Mouse (Mus musculus): ENCODE measurements around the gene Ttll9. TPM values are rescaled to one million over a fixed set of nuclear protein-coding genes. Genes with fewer than 3 reads are reported as not detected.

Ttll9 gene
- polyA plus RNA-seq, 1 experiment from 2014 or later = 9.2 TPM

DNA sequence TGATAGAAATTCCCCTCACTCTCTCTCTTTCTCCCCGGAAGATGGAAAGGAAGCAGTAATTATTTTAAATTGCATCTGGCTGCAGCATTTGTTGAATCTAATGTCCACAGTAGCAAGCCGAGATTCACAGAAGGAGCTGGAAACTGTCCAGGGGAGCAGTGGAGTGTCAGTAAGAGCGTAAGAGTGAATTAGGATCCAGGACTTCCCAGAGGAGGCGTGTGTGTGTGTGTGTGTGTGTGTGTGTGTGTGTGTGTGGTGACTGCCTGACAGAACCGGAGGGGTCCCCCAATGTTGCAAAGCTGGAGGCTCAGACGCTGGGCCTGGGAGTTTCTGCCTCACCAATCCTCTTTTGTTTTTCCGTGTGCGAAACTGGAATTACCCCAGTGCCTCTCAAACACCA, 53.5 kb downstream of the Ttll9 start:
- Histone ChIP-seq H3K27me3 (ENCODE audit: control insufficient read depth, insufficient read depth, low read depth, low read length) (no peaks in the 10 kb centered on the region), H3K27ac (ENCODE audit: low read length) (peak overlapping the region; percentile 18; the same call in 1 of the 2 replicates), H3K9ac (ENCODE audit: low read depth, low read length) (peak overlapping the region; percentile 37; the same call in 1 of the 2 replicates), H3K4me3 (ENCODE audit: low read depth, low read length) (peak overlapping the region; percentile 75; the same call in 1 of the 2 replicates), H3K4me2 (ENCODE audit: low read length) (peak overlapping the region; percentile 45), H3K36me3 (ENCODE audit: control insufficient read depth, insufficient read depth, low read length) (peaks cover 12% of the 10 kb centered on the region), H3K9me3 (replicated peaks; ENCODE audit: control insufficient read depth, low read length, poor library complexity, severe bottlenecking) (no peaks in the 10 kb centered on the region), H3K4me1 (ENCODE audit: control insufficient read depth, insufficient read depth, low read length) (peaks cover 8% of the 10 kb centered on the region)
- 23% methylated on average over 8 of the region's 8 CpGs for WGBS
- 0 out of 2 replicates have a peak, but pooled peaks have one; percentile 23 for ATAC-seq

DNA sequence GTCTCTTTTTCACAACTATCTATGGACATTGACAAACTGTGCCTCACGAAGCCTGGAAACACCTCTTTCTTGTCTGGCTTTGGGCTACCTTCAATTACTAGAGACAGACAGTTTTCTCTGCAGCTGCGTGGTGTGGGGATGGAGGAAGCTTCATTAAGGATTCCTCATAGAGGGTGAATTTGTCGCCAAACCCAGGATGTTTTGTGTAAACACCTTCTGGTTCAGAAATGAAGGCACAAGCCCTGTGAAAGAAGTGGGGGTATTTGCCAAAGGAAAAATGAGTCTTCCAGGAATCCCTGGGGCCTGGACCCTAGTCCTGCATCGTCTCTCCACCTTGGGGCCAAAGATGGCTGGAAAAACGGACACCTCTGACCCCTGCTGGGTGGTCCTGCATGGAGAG, 54.5 kb downstream of the Ttll9 start:
- ATAC-seq = no peak
- no peak overlapping the region for H3K9ac ChIP-seq (ENCODE audit: low read depth, low read length)

DNA sequence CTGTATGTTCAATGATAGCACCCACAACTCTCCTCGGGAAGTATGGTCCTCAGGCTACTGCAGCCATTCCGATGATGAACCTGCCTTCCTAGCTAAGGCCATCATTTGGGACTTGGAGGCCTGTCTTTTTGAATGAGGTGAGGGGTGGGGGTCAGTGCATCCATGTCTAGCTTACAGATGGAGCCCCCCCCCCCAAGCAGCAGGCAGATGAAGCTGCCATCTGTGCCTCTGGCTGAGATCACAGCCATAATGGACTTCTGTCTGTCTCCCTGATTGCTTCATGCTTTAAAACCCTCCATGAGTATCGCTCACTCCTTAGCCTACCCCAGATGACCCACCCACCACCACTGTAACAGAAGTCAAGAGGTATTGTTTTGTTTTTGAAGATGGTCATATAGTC, 57.1 kb downstream of the Ttll9 start:
- H3K4me2 ChIP-seq (ENCODE audit: low read length) = no peak overlapping the region
- H3K4me1 ChIP-seq (ENCODE audit: control insufficient read depth, insufficient read depth, low read length) = peaks cover 3% of the 10 kb centered on the region
- ATAC-seq = no peak
- no peak overlapping the region for H3K4me3 ChIP-seq (ENCODE audit: low read depth, low read length)
- H3K9ac ChIP-seq (ENCODE audit: low read depth, low read length) = no peak overlapping the region
- no peaks in the 10 kb centered on the region; the same call in 1 of the 2 replicates for H3K27me3 ChIP-seq (ENCODE audit: control insufficient read depth, insufficient read depth, low read depth, low read length)
- WGBS = 83% methylated on average over 3 of the region's 3 CpGs
- H3K36me3 ChIP-seq (ENCODE audit: control insufficient read depth, insufficient read depth, low read length) = no peaks in the 10 kb centered on the region
- H3K27ac ChIP-seq (ENCODE audit: low read length) = no peak overlapping the region
- H3K9me3 ChIP-seq (replicated peaks; ENCODE audit: control insufficient read depth, low read length, poor library complexity, severe bottlenecking) = no peaks in the 10 kb centered on the region

More for the DNA sequence above, 54.5 kb downstream of the Ttll9 start:
- Histone ChIP-seq H3K27ac (ENCODE audit: low read length) (no peak overlapping the region), H3K27me3 (ENCODE audit: control insufficient read depth, insufficient read depth, low read depth, low read length) (no peaks in the 10 kb centered on the region), H3K4me1 (ENCODE audit: control insufficient read depth, insufficient read depth, low read length) (peaks cover 8% of the 10 kb centered on the region), H3K4me3 (ENCODE audit: low read depth, low read length) (no peak overlapping the region), H3K9me3 (replicated peaks; ENCODE audit: control insufficient read depth, low read length, poor library complexity, severe bottlenecking) (no peaks in the 10 kb centered on the region), H3K4me2 (ENCODE audit: low read length) (no peak overlapping the region), H3K36me3 (ENCODE audit: control insufficient read depth, insufficient read depth, low read length) (peaks cover 8% of the 10 kb centered on the region)
- WGBS = 40% methylated on average over 5 of the region's 5 CpGs

DNA sequence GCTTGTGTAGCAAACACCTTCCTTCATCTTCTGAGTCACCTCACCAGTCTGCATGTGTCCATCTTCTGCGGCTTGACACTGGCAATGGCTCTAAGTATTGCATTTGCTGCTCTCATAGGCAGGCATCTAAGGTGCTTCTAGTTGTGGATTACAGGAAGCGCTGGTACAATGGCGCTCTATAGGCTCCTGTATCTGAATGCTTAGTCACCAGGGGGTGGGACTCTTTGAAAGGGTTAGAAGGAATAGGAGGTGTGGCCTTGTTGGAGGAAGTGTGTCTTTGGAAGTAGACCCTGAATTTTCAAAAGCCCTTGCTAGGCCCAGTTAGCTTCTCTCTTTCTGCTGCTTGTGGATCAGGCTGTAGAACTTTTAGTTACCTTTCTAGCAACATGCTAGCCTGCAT, 58.9 kb downstream of the Ttll9 start:
- Histone ChIP-seq H3K36me3 (ENCODE audit: control insufficient read depth, insufficient read depth, low read length) (no peaks in the 10 kb centered on the region), H3K27me3 (ENCODE audit: control insufficient read depth, insufficient read depth, low read depth, low read length) (no peaks in the 10 kb centered on the region; the same call in 1 of the 2 replicates), H3K4me2 (ENCODE audit: low read length) (no peak overlapping the region), H3K9ac (ENCODE audit: low read depth, low read length) (no peak overlapping the region), H3K4me1 (ENCODE audit: control insufficient read depth, insufficient read depth, low read length) (no peaks in the 10 kb centered on the region), H3K27ac (ENCODE audit: low read length) (no peak overlapping the region), H3K4me3 (ENCODE audit: low read depth, low read length) (no peak overlapping the region), H3K9me3 (replicated peaks; ENCODE audit: control insufficient read depth, low read length, poor library complexity, severe bottlenecking) (no peaks in the 10 kb centered on the region)
- no peak for ATAC-seq
- 59% methylated on average over 3 of the region's 3 CpGs for WGBS

DNA sequence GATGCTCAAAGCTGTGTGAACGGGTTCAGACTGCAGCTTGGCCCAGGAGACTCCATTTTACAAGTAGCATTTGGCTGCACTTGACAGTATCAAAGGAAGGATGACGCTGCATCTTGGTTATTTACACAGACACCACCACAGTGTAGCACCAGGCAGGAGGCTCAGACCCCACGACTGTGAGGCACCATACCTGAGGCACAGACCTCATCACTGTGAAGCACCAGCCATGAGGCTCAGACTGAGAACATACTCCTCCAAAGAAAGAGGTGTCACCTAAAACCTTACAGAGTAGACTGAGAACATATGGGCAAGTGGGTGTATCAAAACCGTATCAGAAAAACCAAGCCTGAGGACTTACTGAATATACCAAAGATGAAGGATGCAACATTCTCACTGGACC, 60.6 kb downstream of the Ttll9 start:
- ATAC-seq = no peak
- H3K4me2 ChIP-seq (ENCODE audit: low read length) = no peak overlapping the region
- 64% methylated on average over 4 of the region's 4 CpGs for WGBS
- H3K9me3 ChIP-seq (replicated peaks; ENCODE audit: control insufficient read depth, low read length, poor library complexity, severe bottlenecking) = no peaks in the 10 kb centered on the region
- no peak overlapping the region for H3K9ac ChIP-seq (ENCODE audit: low read depth, low read length)
- H3K27me3 ChIP-seq (ENCODE audit: control insufficient read depth, insufficient read depth, low read depth, low read length) = no peaks in the 10 kb centered on the region; the same call in 1 of the 2 replicates
- no peaks in the 10 kb centered on the region for H3K4me1 ChIP-seq (ENCODE audit: control insufficient read depth, insufficient read depth, low read length)
- no peaks in the 10 kb centered on the region for H3K36me3 ChIP-seq (ENCODE audit: control insufficient read depth, insufficient read depth, low read length)
- no peak overlapping the region for H3K4me3 ChIP-seq (ENCODE audit: low read depth, low read length)
- H3K27ac ChIP-seq (ENCODE audit: low read length) = no peak overlapping the region

DNA sequence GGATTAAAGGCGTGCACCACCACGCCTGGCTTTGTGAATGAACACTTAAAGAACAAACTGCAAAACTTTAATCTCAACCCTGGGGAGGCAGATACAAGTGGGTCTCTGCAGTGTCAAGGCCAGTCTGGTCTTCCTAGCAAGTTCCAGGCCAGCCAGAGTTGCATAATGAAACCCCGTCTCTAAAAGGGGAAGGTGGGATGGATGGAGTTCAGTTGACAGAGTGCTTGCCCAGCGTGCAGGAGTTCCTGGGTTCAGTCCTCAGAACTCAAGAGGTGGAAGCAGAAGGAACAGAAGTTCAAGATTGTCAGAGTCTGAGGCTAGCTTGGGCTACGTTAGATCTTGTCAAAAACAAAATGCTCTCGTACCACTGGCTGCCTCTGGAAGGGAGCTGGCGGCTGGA, 63.8 kb downstream of the Ttll9 start:
- Histone ChIP-seq H3K4me1 (ENCODE audit: control insufficient read depth, insufficient read depth, low read length) (peaks cover 7% of the 10 kb centered on the region), H3K4me2 (ENCODE audit: low read length) (no peak overlapping the region), H3K9ac (ENCODE audit: low read depth, low read length) (no peak overlapping the region), H3K4me3 (ENCODE audit: low read depth, low read length) (no peak overlapping the region), H3K9me3 (replicated peaks; ENCODE audit: control insufficient read depth, low read length, poor library complexity, severe bottlenecking) (no peaks in the 10 kb centered on the region), H3K27me3 (ENCODE audit: control insufficient read depth, insufficient read depth, low read depth, low read length) (no peaks in the 10 kb centered on the region; the same call in 1 of the 2 replicates), H3K36me3 (ENCODE audit: control insufficient read depth, insufficient read depth, low read length) (no peaks in the 10 kb centered on the region), H3K27ac (ENCODE audit: low read length) (no peak overlapping the region)
- ATAC-seq = no peak
- WGBS = 84% methylated on average over 7 of the region's 7 CpGs

DNA sequence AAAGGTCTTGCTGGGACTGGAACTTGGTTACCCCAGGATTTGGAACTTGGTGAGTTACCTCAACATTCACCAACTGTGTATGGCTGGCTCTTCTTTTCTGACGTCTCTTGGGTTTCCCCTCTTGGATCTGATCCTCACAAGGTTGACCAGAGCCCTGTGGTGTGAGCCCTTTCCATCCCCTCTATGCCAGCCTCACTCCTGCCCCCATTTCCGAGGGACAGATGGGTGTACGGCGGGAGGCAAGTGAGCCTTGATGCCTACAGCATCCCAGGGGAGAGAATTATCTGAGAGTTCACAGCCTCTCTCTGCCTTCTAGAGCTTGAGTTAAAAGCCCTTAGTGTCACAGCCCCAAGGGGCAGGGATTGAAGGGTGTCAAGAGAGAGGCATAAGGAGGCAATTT, 65.2 kb downstream of the Ttll9 start:
- no peaks in the 10 kb centered on the region for H3K36me3 ChIP-seq (ENCODE audit: control insufficient read depth, insufficient read depth, low read length)
- no peaks in the 10 kb centered on the region for H3K9me3 ChIP-seq (replicated peaks; ENCODE audit: control insufficient read depth, low read length, poor library complexity, severe bottlenecking)
- no peak overlapping the region for H3K27ac ChIP-seq (ENCODE audit: low read length)

DNA sequence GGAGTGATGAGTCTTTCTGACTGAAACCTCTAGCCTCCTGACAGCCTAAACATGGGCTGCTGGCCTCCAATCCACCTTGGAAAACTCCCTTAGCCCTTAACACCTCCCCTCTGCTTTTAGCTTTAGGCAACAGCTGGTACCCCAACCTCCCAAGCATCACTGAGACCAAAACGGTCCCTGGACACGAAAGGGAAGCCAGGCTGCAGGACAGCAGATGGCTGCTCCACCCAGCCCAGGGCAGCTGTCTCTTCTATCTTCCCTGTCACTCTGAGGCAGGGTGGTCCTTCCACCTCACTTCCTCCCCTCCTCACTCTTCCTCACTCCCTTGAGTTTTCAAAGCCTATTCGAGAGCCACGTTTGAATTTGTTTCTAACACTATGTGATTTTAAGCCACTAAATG, 68.1 kb downstream of the Ttll9 start:
- Histone ChIP-seq H3K4me2 (ENCODE audit: low read length) (no peak overlapping the region; the same call in 1 of the 2 replicates), H3K27ac (ENCODE audit: low read length) (peak overlapping the region; percentile 94; the same call in 1 of the 2 replicates), H3K36me3 (ENCODE audit: control insufficient read depth, insufficient read depth, low read length) (no peaks in the 10 kb centered on the region), H3K4me3 (ENCODE audit: low read depth, low read length) (no peak overlapping the region), H3K9me3 (replicated peaks; ENCODE audit: control insufficient read depth, low read length, poor library complexity, severe bottlenecking) (no peaks in the 10 kb centered on the region), H3K4me1 (ENCODE audit: control insufficient read depth, insufficient read depth, low read length) (peaks cover 34% of the 10 kb centered on the region), H3K27me3 (ENCODE audit: control insufficient read depth, insufficient read depth, low read depth, low read length) (no peaks in the 10 kb centered on the region), H3K9ac (ENCODE audit: low read depth, low read length) (no peak overlapping the region)
- no peak for ATAC-seq
- 18% methylated on average over 4 of the region's 4 CpGs for WGBS

More for the DNA sequence above, 65.2 kb downstream of the Ttll9 start:
- 55% methylated on average over 4 of the region's 4 CpGs for WGBS
- no peak overlapping the region for H3K4me3 ChIP-seq (ENCODE audit: low read depth, low read length)
- peaks cover 8% of the 10 kb centered on the region for H3K4me1 ChIP-seq (ENCODE audit: control insufficient read depth, insufficient read depth, low read length)
- no peaks in the 10 kb centered on the region; the same call in 1 of the 2 replicates for H3K27me3 ChIP-seq (ENCODE audit: control insufficient read depth, insufficient read depth, low read depth, low read length)
- ATAC-seq = no peak
- H3K4me2 ChIP-seq (ENCODE audit: low read length) = no peak overlapping the region
- H3K9ac ChIP-seq (ENCODE audit: low read depth, low read length) = no peak overlapping the region

DNA sequence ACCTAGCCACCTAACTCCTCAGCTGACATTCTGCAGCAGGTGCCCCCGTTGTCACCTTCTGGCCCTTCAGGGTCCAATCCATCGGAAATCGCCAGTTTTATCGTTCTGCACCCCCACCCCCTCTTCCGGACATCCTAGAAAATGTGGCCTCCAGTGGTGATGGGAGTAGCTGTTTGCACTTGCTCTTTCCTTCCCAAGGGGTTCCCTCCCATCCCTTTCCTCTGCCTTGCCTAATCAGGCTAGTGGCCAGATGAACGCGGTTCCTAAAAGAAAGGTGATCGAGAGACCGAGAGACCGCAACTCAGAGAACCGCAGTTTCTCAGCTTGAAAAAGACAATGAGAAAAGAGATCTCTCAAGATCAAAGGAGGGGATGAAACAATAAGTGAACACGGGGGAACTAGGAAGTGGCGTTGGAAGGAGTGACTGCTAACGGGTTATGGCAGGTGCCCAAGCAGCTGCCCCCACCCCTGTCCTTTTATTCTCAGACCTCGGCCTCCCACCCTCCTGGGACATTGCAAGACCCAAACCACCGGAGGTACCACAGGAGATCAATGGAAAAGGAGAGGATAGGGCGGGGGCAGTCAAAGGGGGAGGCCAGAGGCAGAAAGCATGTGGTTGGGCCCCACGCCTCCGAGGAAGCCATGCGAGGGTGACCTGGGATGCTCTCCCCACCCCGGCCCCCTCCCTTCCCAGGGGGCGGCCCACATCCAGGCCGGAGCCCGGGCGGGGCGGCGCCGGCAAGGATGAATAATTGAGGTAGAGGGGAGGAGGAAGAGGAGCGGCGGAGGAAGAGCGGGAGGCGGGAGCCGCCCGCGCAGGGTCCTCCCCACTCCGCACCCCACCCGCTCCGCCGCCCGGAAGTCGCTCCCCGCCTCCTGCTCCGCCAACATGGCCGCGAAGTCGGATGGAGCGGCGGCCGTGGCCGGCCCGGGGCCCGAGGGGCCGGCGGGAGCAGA, 69.1 kb downstream of the Ttll9 start, which contains the start of gene Xkr7:
TSS of gene Xkr7 (plus strand) at position 727 of the 957 bp plus-strand sequence.
- under 1% methylated on average over 38 of the region's 54 CpGs for WGBS
- ATAC-seq = peak; percentile 90

More for the DNA sequence above, 69.1 kb downstream of the Ttll9 start, which contains the start of gene Xkr7:
- Histone ChIP-seq H3K36me3 (ENCODE audit: control insufficient read depth, insufficient read depth, low read length) (no peaks in the 10 kb centered on the region), H3K27me3 (ENCODE audit: control insufficient read depth, insufficient read depth, low read depth, low read length) (no peaks in the 10 kb centered on the region), H3K4me3 (ENCODE audit: low read depth, low read length) (peak within 1 kb of the TSS; percentile 61), H3K4me2 (ENCODE audit: low read length) (peak within 1 kb of the TSS; percentile 95), H3K9me3 (replicated peaks; ENCODE audit: control insufficient read depth, low read length, poor library complexity, severe bottlenecking) (no peaks in the 10 kb centered on the region), H3K27ac (ENCODE audit: low read length) (peak within 1 kb of the TSS; percentile 94), H3K9ac (ENCODE audit: low read depth, low read length) (peak within 1 kb of the TSS; percentile 89), H3K4me1 (ENCODE audit: control insufficient read depth, insufficient read depth, low read length) (peaks cover 38% of the 10 kb centered on the region)

All from midbrain, embryonic 16.5 days (tissue).